Mouse (Mus musculus) monocyte, adult 2 months (primary cell): ENCODE data around the gene Aldh1b1.

Experiments
- DNase-seq, 2 experiments: peaks; one replicate each; pipeline ENCODE4 v3.0.0; 2022; ENCODE audit warnings: low spot score in 2 of 2, low read depth in 1 of 2

Gene Aldh1b1

GRCm38 (mm10) chr4:45798964-45799363, at the start of gene Aldh1b1:
Gene Aldh1b1, plus strand, starts transcription at chr4:45799022.
- DNase-seq, result peak; percentile 36 to 66

GRCm38 (mm10) chr4:45749449-45749848, 49.4 kb upstream of the Aldh1b1 start:
- DNase-seq, result no peak

GRCm38 (mm10) chr4:45750477-45750876, 48.3 kb upstream of the Aldh1b1 start:
- no peak for DNase-seq

GRCm38 (mm10) chr4:45753211-45753809, 45.5 kb upstream of the Aldh1b1 start:
- no peak for DNase-seq

GRCm38 (mm10) chr4:45754171-45754570, 44.7 kb upstream of the Aldh1b1 start:
- no peak for DNase-seq

- DNase-seq, result no peak
These were observed 43.7 kb upstream of the Aldh1b1 start for GRCm38 (mm10) chr4:45755097-45755496.

GRCm38 (mm10) chr4:45755881-45756280, 42.9 kb upstream of the Aldh1b1 start:
- no peak for DNase-seq

- no peak for DNase-seq
These were observed 40.9 kb upstream of the Aldh1b1 start for GRCm38 (mm10) chr4:45757941-45758340.

GRCm38 (mm10) chr4:45759411-45759810, 39.4 kb upstream of the Aldh1b1 start:
- no peak for DNase-seq

GRCm38 (mm10) chr4:45762600-45762999, 36.2 kb upstream of the Aldh1b1 start:
- DNase-seq, result no peak

GRCm38 (mm10) chr4:45763288-45764140, 35.3 kb upstream of the Aldh1b1 start:
- no peak for DNase-seq

GRCm38 (mm10) chr4:45764141-45764494, 34.7 kb upstream of the Aldh1b1 start:
- DNase-seq, result no peak

GRCm38 (mm10) chr4:45765121-45765564, 33.7 kb upstream of the Aldh1b1 start:
- DNase-seq, result no peak

GRCm38 (mm10) chr4:45765565-45766201, 33.1 kb upstream of the Aldh1b1 start:
- no peak for DNase-seq

- DNase-seq, result no peak
These were observed 32.0 kb upstream of the Aldh1b1 start for GRCm38 (mm10) chr4:45766774-45767173.

GRCm38 (mm10) chr4:45767891-45768558, 30.8 kb upstream of the Aldh1b1 start:
- DNase-seq, result no peak

- no peak for DNase-seq
These were observed 29.7 kb upstream of the Aldh1b1 start for GRCm38 (mm10) chr4:45769141-45769540.

GRCm38 (mm10) chr4:45769791-45770637, 28.8 kb upstream of the Aldh1b1 start:
- DNase-seq, result no peak

- no peak for DNase-seq
These were observed 28.2 kb upstream of the Aldh1b1 start for GRCm38 (mm10) chr4:45770638-45771033.

GRCm38 (mm10) chr4:45771173-45771572, 27.6 kb upstream of the Aldh1b1 start:
- no peak for DNase-seq

GRCm38 (mm10) chr4:45771619-45772018, 27.2 kb upstream of the Aldh1b1 start:
- no peak for DNase-seq
